Mouse (Mus musculus) erythroblast, embryonic 14.5 days (primary cell): ENCODE data around the gene Afg3l1.

ENCODE experiments used
- GATA1 ChIP-seq: IDR thresholded peaks from 2 replicates; pipeline ENCODE4 v1.6.1; 2012; ENCODE audit warnings: low read length, inconsistent platforms, mixed read lengths
- TAL1 ChIP-seq: IDR thresholded peaks from 3 replicates; pipeline ENCODE4 v1.6.1; 2012; ENCODE audit warnings: low read length, inconsistent platforms, mixed read lengths

GRCm38 (mm10) chr8:123467476-123467875 lies 10.2 kb upstream of the Afg3l1 start:
- TF ChIP-seq GATA1 = no peak
- no peak for TF ChIP-seq TAL1
